Mouse (Mus musculus) testis, adult 2 months (tissue): Measurements from ENCODE around the gene Mmp21.

Source experiments
- CTCF ChIP-seq: fragments of 200-500 bp; IDR thresholded peaks from 2 replicates; pipeline ENCODE4 v1.5.1; 2012; ENCODE audit warnings: low read depth, mild to moderate bottlenecking, inconsistent platforms, low read length, moderate library complexity; ENCODE audit not compliant: control insufficient read depth, insufficient read depth, insufficient replicate concordance
- POLR2A ChIP-seq: fragments of 200-500 bp; IDR thresholded peaks from 2 replicates; pipeline ENCODE4 v1.6.1; 2012; ENCODE audit warnings: low read depth, mild to moderate bottlenecking, inconsistent platforms, low read length, moderate library complexity; ENCODE audit not compliant: control insufficient read depth

DNA sequence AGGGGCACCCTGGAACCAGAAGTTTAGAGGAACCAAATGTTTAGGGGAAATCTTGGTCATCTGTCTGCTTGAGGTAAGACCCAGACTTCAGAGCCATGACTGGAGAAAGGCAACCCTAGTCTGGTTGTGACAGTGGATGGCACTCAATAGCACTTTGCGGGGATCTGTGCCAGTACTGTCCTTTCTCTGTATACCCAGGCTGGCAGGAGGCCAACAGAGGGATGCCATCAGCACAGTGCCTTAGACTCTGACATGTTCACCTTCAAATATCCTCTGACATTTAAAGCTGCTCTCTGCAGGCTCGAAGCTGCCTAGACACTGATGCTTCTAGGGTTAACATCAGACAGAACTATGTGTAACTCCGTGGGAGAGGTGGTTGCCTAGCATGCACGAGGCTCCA lies 422 bp downstream of the Mmp21 start:
- TF ChIP-seq CTCF (no peak), POLR2A (no peak)
